Mouse (Mus musculus) cerebellum, postnatal 14 days (tissue): ENCODE results near the gene Oas1f.
A peak's percentile ranks its signal among the peaks of the same experiment; 100 is the strongest.
"Not testable (repeated sequence)": the region's sequence is repeated elsewhere in the genome, so short reads cannot be mapped to it uniquely, and the experiment has no call there.

Experiments used
- DNase-seq, 2 experiments: peaks; one replicate each; pipeline ENCODE4 v3.0.0; 2021; ENCODE audit warnings: mixed read lengths in 2 of 2

Oas1f gene

DNA sequence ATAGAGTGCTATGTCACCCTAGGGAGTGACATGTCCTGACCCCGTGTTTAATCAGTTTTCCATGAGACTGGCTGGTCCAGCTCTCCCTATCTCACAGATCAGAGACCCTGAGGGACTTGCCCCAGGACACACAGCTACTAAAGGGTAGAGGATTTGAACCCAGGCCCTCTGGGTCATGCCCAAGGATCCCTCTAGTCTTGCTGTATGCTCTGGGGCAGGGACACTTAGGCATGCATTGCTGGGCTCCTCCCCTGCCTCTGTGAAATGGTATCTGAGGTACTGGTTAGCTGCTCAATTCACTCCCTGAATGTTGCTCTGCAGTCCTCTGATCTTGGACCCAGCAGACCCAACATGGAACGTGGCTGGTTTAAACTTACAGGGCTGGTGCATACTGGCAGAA lies 24.3 kb downstream of the Oas1f start:
- no peak for DNase-seq

DNA sequence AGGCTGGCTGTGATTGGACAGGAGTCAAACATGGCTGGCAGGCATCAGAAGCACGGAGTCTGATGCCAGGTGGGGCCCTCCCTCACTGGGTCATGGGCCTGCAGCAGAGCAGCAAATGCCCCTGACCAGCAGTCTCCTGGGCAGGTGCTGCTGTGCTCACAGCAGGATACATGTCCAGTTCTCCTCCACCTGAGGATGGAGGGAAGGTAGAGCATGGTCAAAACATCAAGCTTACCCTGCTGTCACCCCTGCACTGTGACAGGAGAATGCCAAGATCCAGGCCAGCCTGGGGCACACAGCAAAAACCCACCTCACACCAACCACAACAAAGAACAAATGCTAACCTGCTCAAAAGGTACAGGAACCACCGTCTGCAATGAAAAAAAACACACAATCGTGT lies 29.7 kb downstream of the Oas1f start:
- peak; percentile 25 to 57 for DNase-seq

- DNase-seq = not testable (repeated sequence)
These were observed 30.2 kb downstream of the Oas1f start for GRCm38 (mm10) chr5:120877407-120877806.

DNA sequence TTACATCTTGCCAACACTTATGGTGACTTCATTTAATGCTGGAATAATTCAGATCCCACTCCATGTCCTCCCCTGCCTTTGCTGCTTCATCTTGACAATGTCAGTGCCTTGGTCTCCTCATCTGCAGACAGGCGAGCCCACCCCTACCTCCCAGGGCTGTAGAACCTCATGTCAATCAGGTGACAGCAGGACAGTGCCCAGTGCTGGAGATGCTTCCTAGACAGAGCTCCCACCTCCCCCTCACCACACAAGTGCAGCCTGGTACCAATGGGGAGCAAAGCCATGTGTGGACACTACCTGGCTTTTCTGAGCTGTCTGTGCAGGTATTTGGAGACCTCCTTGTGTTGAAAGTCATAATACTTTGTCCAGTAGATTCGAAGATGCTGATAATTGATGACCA lies 31.6 kb downstream of the Oas1f start:
- DNase-seq = peak in 1 of 2 experiments; percentile 5

GRCm38 (mm10) chr5:120881681-120882080 lies 34.5 kb downstream of the Oas1f start:
- DNase-seq = not testable (repeated sequence)

- DNase-seq = not testable (repeated sequence)
These were observed 40.2 kb downstream of the Oas1f start, which contains the start of gene Oas1g for GRCm38 (mm10) chr5:120887413-120887812. Gene Oas1g, minus strand, starts transcription at chr5:120887613.

DNA sequence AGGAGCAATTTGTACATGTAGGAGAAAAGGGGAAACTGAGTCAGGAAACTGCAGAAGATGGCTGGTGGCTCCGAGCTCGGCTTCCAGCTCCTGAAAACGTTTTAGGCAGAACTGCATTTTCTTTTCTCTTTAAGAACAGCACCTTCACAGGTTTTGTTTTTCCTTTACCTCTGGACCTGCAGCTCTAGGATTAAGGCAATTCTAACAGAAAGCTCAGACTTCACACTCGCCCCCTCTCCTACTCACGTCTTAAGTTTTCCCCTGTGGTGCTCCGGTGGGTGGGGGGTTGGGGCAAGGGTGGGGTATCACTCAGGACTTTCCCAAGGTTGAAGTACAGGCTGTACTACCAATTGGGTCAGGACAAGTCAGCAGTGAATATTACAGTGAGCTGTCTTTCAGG lies 40.7 kb downstream of the Oas1f start:
- no peak for DNase-seq

GRCm38 (mm10) chr5:120888294-120888815 lies 41.2 kb downstream of the Oas1f start:
- DNase-seq = not testable (repeated sequence)

DNA sequence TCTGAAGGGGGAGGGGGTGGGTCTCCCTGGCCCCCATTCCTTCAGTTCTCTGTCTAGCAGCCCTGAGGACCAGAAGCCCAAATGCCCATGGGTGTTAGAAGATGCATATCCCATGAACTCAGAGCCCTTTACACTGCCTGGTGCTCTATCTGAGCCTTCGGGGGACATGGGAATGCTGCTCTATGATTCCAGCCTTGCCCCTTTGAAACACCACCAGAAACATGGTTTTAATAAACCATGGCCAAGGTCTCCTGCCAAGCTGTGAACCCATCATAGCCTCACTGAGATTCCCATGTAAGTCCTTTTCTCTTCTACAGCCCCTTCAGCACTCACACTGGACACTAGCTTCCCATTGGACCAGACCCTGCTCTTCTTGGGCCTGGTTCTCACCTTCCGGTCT lies 42.9 kb downstream of the Oas1f start:
- no peak for DNase-seq

GRCm38 (mm10) chr5:120890991-120891390 lies 43.8 kb downstream of the Oas1f start:
- DNase-seq = no peak

- not testable (repeated sequence) for DNase-seq
These were observed 44.5 kb downstream of the Oas1f start for GRCm38 (mm10) chr5:120891566-120892242.

GRCm38 (mm10) chr5:120892243-120892660 lies 45.1 kb downstream of the Oas1f start:
- no peak for DNase-seq

- not testable (repeated sequence) for DNase-seq
These were observed 46.7 kb downstream of the Oas1f start for GRCm38 (mm10) chr5:120893866-120894265.

DNA sequence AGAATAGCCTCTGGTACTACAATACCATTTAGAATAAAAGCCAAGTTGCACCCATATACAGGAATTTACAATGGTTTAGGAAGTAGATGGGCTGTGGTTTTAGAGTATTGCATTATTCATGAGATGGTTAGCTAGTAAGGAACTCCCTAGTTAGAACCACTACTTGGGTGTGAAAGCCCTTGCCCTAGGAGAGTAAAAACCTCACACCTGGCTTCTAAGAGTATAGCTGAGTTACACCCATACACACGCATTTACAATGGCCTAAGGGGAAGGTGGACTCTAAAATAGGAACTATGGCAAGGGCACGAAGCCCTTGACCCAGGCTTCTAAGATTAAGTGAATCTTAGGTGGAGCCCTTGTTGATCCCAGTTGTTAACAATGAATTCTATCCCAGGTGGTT lies 47.5 kb downstream of the Oas1f start:
- not testable (repeated sequence) for DNase-seq

DNA sequence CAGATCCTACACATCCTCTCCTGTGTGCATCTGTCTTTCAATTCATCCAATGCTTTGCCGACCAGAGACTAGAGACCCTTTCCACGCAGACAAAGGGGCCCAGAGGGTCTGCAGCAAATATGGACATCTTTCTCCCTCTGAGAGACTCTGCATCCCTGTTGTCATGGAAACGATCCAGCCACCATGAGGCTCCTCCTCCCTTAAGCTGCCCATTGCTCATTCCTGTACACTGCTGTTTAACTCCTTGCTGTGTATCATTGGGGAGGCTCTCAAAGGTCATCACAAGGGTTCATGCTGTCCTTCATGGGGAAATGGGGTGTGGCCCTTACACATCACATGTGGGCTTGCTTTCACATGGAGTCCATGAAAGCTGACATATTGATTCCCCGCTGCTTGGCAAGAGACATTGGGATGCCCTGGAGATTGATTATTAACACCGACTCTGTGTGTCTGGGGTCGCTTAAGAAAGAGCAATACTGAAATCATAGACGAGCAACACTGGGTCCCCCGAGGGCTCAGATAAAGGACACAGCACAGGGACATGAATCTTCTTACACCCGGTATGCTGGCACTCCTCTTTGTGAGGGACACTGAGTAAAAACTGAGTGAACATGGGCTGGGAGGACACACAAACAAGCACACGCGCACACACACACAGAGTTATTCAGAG lies 48.2 kb downstream of the Oas1f start:
- DNase-seq = no peak

DNA sequence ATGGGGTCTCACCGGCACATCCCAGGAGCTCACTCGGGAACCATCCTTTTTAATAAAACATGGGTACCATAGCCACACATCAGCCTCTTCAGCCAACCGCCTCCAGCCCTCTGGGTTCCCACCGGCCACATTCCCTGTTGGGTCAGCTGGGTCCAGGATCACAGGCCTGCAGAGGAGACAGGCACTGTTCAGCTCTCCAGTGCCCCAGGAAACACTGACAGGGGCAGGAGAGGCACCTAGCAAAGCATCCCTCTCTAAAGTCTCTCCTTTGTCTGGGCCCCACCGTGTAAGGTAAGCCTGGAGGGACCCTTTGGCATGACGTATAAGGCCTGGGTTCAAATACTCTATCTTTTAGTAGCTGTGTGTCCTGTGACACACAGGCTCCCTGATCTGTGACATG lies 51.1 kb downstream of the Oas1f start:
- no peak for DNase-seq

GRCm38 (mm10) chr5:120898726-120899125 lies 51.6 kb downstream of the Oas1f start:
- DNase-seq = no peak

DNA sequence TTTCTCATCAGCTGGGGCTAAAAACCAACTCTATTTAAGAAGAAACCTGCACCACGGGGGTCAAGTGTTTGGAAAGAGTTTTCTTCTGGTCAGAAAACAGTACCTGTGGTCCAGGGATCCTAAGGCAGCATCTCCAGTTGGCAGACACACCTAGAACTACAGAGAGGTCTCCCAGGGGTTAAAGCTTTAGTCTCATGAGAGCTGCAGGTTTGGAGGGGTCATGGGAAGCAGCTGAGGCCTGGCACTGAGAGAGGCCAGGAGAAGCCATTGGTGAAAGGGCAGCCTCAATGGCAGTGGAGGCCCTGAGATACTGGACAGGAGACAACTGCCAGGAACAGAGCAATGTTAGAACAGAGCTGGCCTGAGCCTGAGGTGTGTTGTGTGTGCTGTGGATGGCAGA lies 53.5 kb downstream of the Oas1f start:
- DNase-seq = no peak

- DNase-seq = no peak
These were observed 54.9 kb downstream of the Oas1f start for GRCm38 (mm10) chr5:120902056-120902455.

- not testable (repeated sequence) for DNase-seq
These were observed 59.9 kb downstream of the Oas1f start, which contains the start of gene Oas1a for GRCm38 (mm10) chr5:120906791-120907733. Gene Oas1a, minus strand, starts transcription at chr5:120907521.
